Mouse (Mus musculus): Measurements from ENCODE around the gene Ppfia1. TPM values are rescaled to one million over a fixed set of nuclear protein-coding genes. Genes with fewer than 3 reads are reported as not detected.
A peak's percentile ranks its signal among the peaks of the same experiment; 100 is the strongest.

Gene Ppfia1
- polyA plus RNA-seq, 1 experiment from 2014 or later: 12.8 TPM

GRCm38 (mm10) chr7:144461246-144461902, 92.2 kb downstream of the Ppfia1 start:
- peaks cover 69% of the 10 kb centered on the region for H3K36me3 ChIP-seq (ENCODE audit: control insufficient read depth, insufficient read depth, low read length)
- H3K4me3 ChIP-seq (ENCODE audit: low read length): no peak overlapping the region
- no peak overlapping the region for H3K9ac ChIP-seq (ENCODE audit: low read depth, low read length)
- WGBS: 91% methylated on average over 6 of the region's 6 CpGs
- no peaks in the 10 kb centered on the region for H3K9me3 ChIP-seq (ENCODE audit: control insufficient read depth, low read length)
- no peaks in the 10 kb centered on the region for H3K27me3 ChIP-seq (replicated peaks; ENCODE audit: control insufficient read depth, insufficient read depth, low read length)
- ATAC-seq: no peak
- no peak overlapping the region for H3K4me2 ChIP-seq (ENCODE audit: low read length)
- no peak overlapping the region for H3K27ac ChIP-seq (ENCODE audit: low read depth, low read length)
- H3K4me1 ChIP-seq (ENCODE audit: control insufficient read depth, insufficient read depth, low read depth, low read length): no peaks in the 10 kb centered on the region

- no peaks in the 10 kb centered on the region for H3K9me3 ChIP-seq (ENCODE audit: control insufficient read depth, low read length)
- no peaks in the 10 kb centered on the region for H3K27me3 ChIP-seq (replicated peaks; ENCODE audit: control insufficient read depth, insufficient read depth, low read length)
- H3K4me3 ChIP-seq (ENCODE audit: low read length): no peak overlapping the region
- peaks cover 77% of the 10 kb centered on the region for H3K36me3 ChIP-seq (ENCODE audit: control insufficient read depth, insufficient read depth, low read length)
- 90% methylated on average over 1 of the region's 1 CpGs for WGBS
- no peak for ATAC-seq
- H3K4me1 ChIP-seq (ENCODE audit: control insufficient read depth, insufficient read depth, low read depth, low read length): no peaks in the 10 kb centered on the region
- H3K4me2 ChIP-seq (ENCODE audit: low read length): no peak overlapping the region
- no peak overlapping the region for H3K27ac ChIP-seq (ENCODE audit: low read depth, low read length)
- H3K9ac ChIP-seq (ENCODE audit: low read depth, low read length): no peak overlapping the region
Measured at GRCm38 (mm10) chr7:144458881-144459280, 94.6 kb downstream of the Ppfia1 start.

- H3K9me3 ChIP-seq (ENCODE audit: control insufficient read depth, low read length): no peaks in the 10 kb centered on the region
- no peaks in the 10 kb centered on the region; the same call in 1 of the 2 replicates for H3K4me1 ChIP-seq (ENCODE audit: control insufficient read depth, insufficient read depth, low read depth, low read length)
- H3K27ac ChIP-seq (ENCODE audit: low read depth, low read length): no peak overlapping the region
- H3K27me3 ChIP-seq (replicated peaks; ENCODE audit: control insufficient read depth, insufficient read depth, low read length): no peaks in the 10 kb centered on the region
- peaks cover 62% of the 10 kb centered on the region for H3K36me3 ChIP-seq (ENCODE audit: control insufficient read depth, insufficient read depth, low read length)
- 84% methylated on average over 9 of the region's 9 CpGs for WGBS
- H3K4me2 ChIP-seq (ENCODE audit: low read length): no peak overlapping the region
- ATAC-seq: no peak
- no peak overlapping the region for H3K9ac ChIP-seq (ENCODE audit: low read depth, low read length)
- H3K4me3 ChIP-seq (ENCODE audit: low read length): no peak overlapping the region
Measured at GRCm38 (mm10) chr7:144450661-144451060, 102.9 kb downstream of the Ppfia1 start.

DNA sequence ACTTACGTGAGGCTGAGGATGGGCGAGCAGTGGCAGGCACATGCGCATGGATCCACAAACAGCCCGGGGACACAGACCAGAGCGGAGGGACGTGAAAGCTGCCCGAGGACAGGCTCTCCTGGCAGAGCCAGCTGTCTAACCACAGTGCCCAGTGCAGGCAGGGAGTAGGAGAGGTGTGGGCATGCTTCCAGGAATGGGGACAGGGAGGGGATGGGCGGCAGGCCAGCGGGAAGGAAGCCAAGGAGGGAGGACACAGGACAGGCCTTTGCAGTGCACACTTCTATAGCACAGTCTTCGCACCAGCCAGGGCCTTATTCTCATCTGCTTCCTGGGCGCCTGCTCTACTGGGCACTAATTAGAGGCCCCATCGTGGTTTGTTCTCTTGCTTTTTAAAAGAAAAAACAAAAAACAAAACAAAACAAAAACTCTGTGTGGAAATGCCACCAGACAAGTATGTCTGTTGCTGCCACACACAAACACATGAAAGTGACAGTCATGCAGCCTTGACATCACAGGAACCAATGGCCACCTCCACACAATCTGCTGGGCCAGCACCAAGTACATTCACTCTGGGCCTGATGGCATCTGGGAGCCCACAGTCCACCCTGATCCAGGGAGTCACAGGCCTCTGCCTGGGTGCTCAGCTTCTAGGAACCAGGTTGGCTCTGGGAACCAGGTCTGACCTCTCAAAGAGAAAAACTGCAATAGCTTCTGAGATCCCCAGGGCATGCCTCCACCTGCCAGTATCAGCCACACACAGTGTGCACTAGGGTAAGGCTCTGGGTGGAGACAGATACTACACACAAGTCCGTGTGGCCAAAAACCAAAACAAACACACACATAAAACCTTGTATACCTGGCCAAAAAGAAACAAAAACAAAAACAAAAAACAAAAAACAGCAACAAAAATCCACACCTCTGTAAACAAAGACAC, 103.6 kb downstream of the Ppfia1 start:
- H3K9ac ChIP-seq (ENCODE audit: low read depth, low read length): no peak overlapping the region
- no peak overlapping the region for H3K4me2 ChIP-seq (ENCODE audit: low read length)
- no peaks in the 10 kb centered on the region for H3K27me3 ChIP-seq (replicated peaks; ENCODE audit: control insufficient read depth, insufficient read depth, low read length)
- ATAC-seq: peak; percentile 92
- WGBS: 63% methylated on average over 13 of the region's 13 CpGs
- H3K27ac ChIP-seq (ENCODE audit: low read depth, low read length): peak overlapping the region; percentile 11; the same call in 1 of the 2 replicates
- peaks cover 61% of the 10 kb centered on the region for H3K36me3 ChIP-seq (ENCODE audit: control insufficient read depth, insufficient read depth, low read length)
- H3K4me3 ChIP-seq (ENCODE audit: low read length): no peak overlapping the region
- H3K9me3 ChIP-seq (ENCODE audit: control insufficient read depth, low read length): no peaks in the 10 kb centered on the region
- no peaks in the 10 kb centered on the region; the same call in 1 of the 2 replicates for H3K4me1 ChIP-seq (ENCODE audit: control insufficient read depth, insufficient read depth, low read depth, low read length)

DNA sequence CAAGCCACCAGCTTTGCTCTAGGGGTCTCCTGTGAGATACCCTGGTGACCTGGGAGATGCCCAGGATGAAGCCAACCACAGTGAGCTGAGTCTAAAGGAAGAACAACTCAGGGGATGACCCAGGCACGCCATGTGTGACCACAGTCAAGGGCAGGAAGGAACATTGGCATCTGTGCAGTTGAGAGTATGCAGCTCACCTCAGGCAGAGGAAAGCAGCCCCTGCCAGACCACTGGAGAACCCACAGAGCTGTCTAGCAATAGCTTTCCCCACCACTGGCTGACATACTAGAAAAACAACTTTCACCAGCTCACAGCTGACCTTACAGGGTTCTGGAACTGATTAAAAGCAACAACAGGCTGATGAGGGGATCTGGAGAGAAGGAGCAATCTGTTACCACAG, 105.3 kb downstream of the Ppfia1 start:
- Histone ChIP-seq H3K36me3 (ENCODE audit: control insufficient read depth, insufficient read depth, low read length) (peaks cover 54% of the 10 kb centered on the region), H3K9me3 (ENCODE audit: control insufficient read depth, low read length) (no peaks in the 10 kb centered on the region), H3K4me2 (ENCODE audit: low read length) (no peak overlapping the region), H3K9ac (ENCODE audit: low read depth, low read length) (no peak overlapping the region), H3K27ac (ENCODE audit: low read depth, low read length) (no peak overlapping the region), H3K4me3 (ENCODE audit: low read length) (no peak overlapping the region), H3K27me3 (replicated peaks; ENCODE audit: control insufficient read depth, insufficient read depth, low read length) (no peaks in the 10 kb centered on the region), H3K4me1 (ENCODE audit: control insufficient read depth, insufficient read depth, low read depth, low read length) (no peaks in the 10 kb centered on the region; the same call in 1 of the 2 replicates)
- ATAC-seq: no peak
- 94% methylated on average over 1 of the region's 1 CpGs for WGBS

- Histone ChIP-seq H3K4me1 (ENCODE audit: control insufficient read depth, insufficient read depth, low read depth, low read length) (no peaks in the 10 kb centered on the region; the same call in 1 of the 2 replicates), H3K27me3 (replicated peaks; ENCODE audit: control insufficient read depth, insufficient read depth, low read length) (no peaks in the 10 kb centered on the region), H3K36me3 (ENCODE audit: control insufficient read depth, insufficient read depth, low read length) (peaks cover 48% of the 10 kb centered on the region), H3K9ac (ENCODE audit: low read depth, low read length) (no peak overlapping the region), H3K4me2 (ENCODE audit: low read length) (no peak overlapping the region), H3K9me3 (ENCODE audit: control insufficient read depth, low read length) (no peaks in the 10 kb centered on the region), H3K27ac (ENCODE audit: low read depth, low read length) (no peak overlapping the region), H3K4me3 (ENCODE audit: low read length) (no peak overlapping the region)
- ATAC-seq: no peak
- 97% methylated on average over 3 of the region's 3 CpGs for WGBS
Measured at GRCm38 (mm10) chr7:144447146-144447545, 106.4 kb downstream of the Ppfia1 start.

DNA sequence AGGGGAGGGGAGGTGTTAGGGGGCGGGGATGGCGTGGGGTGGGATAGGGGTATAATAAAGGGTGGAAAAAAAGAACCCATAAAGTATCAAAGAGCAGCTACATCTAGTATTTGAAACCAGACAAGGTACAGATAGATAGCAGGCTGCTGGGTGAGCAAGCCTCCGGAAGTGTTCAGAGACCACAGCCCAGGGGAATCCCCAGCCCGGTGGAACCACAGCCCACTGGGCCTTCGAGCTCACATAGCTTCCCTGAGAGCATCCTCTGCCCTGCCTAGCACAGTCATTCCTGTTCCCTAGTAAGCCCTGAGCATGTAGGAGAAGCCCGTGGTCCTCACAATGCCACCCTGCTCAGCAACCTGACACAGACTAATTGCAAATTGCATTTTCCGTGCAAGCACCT, 108.7 kb downstream of the Ppfia1 start:
- Histone ChIP-seq H3K36me3 (ENCODE audit: control insufficient read depth, insufficient read depth, low read length) (peaks cover 51% of the 10 kb centered on the region), H3K27me3 (replicated peaks; ENCODE audit: control insufficient read depth, insufficient read depth, low read length) (no peaks in the 10 kb centered on the region), H3K27ac (ENCODE audit: low read depth, low read length) (no peak overlapping the region), H3K4me3 (ENCODE audit: low read length) (no peak overlapping the region), H3K9me3 (ENCODE audit: control insufficient read depth, low read length) (no peaks in the 10 kb centered on the region), H3K4me1 (ENCODE audit: control insufficient read depth, insufficient read depth, low read depth, low read length) (no peaks in the 10 kb centered on the region; the same call in 1 of the 2 replicates), H3K9ac (ENCODE audit: low read depth, low read length) (no peak overlapping the region), H3K4me2 (ENCODE audit: low read length) (no peak overlapping the region)
- WGBS: 97% methylated on average over 7 of the region's 7 CpGs
- no peak for ATAC-seq

DNA sequence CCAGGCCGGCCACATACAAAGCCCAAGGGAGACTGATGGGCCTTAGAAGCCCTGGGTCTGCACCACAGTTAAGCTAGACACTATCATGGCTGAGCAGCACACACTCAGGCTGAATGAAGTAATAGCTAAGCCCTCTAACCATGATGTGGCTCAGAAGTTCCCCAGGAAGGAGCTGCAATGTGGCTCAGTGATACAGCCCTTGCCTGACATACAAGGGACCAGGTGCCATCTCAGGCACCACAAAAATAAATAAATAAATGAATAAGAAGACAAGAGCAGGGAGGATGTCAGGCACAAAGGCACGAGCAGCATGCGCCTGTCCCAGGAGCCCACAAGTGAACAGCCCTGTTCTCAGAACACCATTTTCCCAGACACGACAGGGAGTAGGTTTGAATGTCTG, 111.6 kb downstream of the Ppfia1 start:
- Histone ChIP-seq H3K36me3 (ENCODE audit: control insufficient read depth, insufficient read depth, low read length) (peaks cover 55% of the 10 kb centered on the region), H3K9ac (ENCODE audit: low read depth, low read length) (no peak overlapping the region), H3K9me3 (ENCODE audit: control insufficient read depth, low read length) (no peaks in the 10 kb centered on the region), H3K27me3 (replicated peaks; ENCODE audit: control insufficient read depth, insufficient read depth, low read length) (no peaks in the 10 kb centered on the region), H3K4me1 (ENCODE audit: control insufficient read depth, insufficient read depth, low read depth, low read length) (no peaks in the 10 kb centered on the region), H3K4me3 (ENCODE audit: low read length) (no peak overlapping the region), H3K4me2 (ENCODE audit: low read length) (no peak overlapping the region), H3K27ac (ENCODE audit: low read depth, low read length) (no peak overlapping the region)
- ATAC-seq: no peak
- 93% methylated on average over 4 of the region's 4 CpGs for WGBS

DNA sequence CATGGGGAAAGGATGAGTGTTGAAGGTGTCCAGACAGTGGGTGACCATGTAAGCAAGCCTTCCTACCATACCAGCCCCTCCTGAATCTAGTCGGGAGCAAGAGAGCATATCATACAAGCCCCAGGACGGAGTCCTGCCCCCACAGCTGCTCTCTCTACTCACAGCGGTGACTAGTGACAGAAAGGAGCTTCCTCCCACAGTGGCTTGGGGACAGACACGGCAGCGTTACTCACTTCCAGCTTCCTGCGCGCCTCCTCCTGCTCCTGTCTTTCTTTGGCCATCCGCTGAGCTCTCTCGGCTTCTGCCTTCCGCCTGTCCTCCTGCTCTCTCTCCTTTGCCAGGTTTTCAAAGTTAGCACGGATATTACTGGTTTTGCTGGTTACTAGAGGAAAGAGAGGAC, 112.1 kb downstream of the Ppfia1 start:
- Histone ChIP-seq H3K4me3 (ENCODE audit: low read length) (no peak overlapping the region), H3K9ac (ENCODE audit: low read depth, low read length) (no peak overlapping the region), H3K9me3 (ENCODE audit: control insufficient read depth, low read length) (no peaks in the 10 kb centered on the region), H3K4me2 (ENCODE audit: low read length) (no peak overlapping the region), H3K27ac (ENCODE audit: low read depth, low read length) (no peak overlapping the region), H3K27me3 (replicated peaks; ENCODE audit: control insufficient read depth, insufficient read depth, low read length) (no peaks in the 10 kb centered on the region), H3K4me1 (ENCODE audit: control insufficient read depth, insufficient read depth, low read depth, low read length) (no peaks in the 10 kb centered on the region), H3K36me3 (ENCODE audit: control insufficient read depth, insufficient read depth, low read length) (peaks cover 59% of the 10 kb centered on the region)
- WGBS: 93% methylated on average over 11 of the region's 11 CpGs
- ATAC-seq: no peak
